Mouse (Mus musculus) midbrain, embryonic 13.5 days (tissue): ENCODE data around the gene Pcca. TPM values are rescaled to one million over a fixed set of nuclear protein-coding genes. Genes with fewer than 3 reads are reported as not detected.

Experiments used
- ATAC-seq: fragments of 200-750 bp; cut with Nextera tagmentation; 2 replicates; pipeline ENCODE4 v1.8.0; 2017; ENCODE audit warnings: mild to moderate bottlenecking, moderate TSS enrichment, moderate library complexity
- H3K27ac ChIP-seq: fragments of 300-500 bp; sonication (generic); 2 replicates; pipeline ENCODE4 v1.5.1; 2015; ENCODE audit warnings: inconsistent platforms, mild to moderate bottlenecking, moderate library complexity
- H3K27me3 ChIP-seq: fragments of 300-500 bp; sonication (generic); 2 replicates; pipeline ENCODE4 v1.6.1; 2015; ENCODE audit warnings: mild to moderate bottlenecking, inconsistent platforms
- H3K36me3 ChIP-seq: fragments of 300-500 bp; sonication (generic); 2 replicates; pipeline ENCODE4 v1.6.1; 2015; ENCODE audit warnings: mild to moderate bottlenecking, inconsistent platforms
- H3K4me1 ChIP-seq: fragments of 300-500 bp; sonication (generic); replicated peaks from 2 replicates; pipeline ENCODE4 v1.6.1; 2015; ENCODE audit warnings: inconsistent platforms
- H3K4me2 ChIP-seq: fragments of 300-500 bp; sonication (generic); replicated peaks from 2 replicates; pipeline ENCODE4 v1.6.1; 2015; ENCODE audit warnings: moderate library complexity, mild to moderate bottlenecking, inconsistent platforms
- H3K4me3 ChIP-seq: fragments of 300-500 bp; sonication (generic); replicated peaks from 2 replicates; pipeline ENCODE4 v1.5.1; 2015; ENCODE audit warnings: mild to moderate bottlenecking, inconsistent platforms
- H3K9ac ChIP-seq: fragments of 300-500 bp; sonication (generic); replicated peaks from 2 replicates; pipeline ENCODE4 v1.6.1; 2015; ENCODE audit warnings: mild to moderate bottlenecking, inconsistent platforms
- H3K9me3 ChIP-seq: fragments of 300-500 bp; sonication (generic); 2 replicates; pipeline ENCODE4 v1.6.1; 2016; ENCODE audit warnings: mild to moderate bottlenecking, inconsistent platforms
- WGBS: fragments of 180-500 bp; shearing (Covaris S2); methylation state at CpG from one replicate; pipeline ENCODE4 v1.1.7; 2015; 5-methylcytosine and 5-hydroxymethylcytosine counted together
- polyA plus RNA-seq: library from polyadenylated mRNA; unstranded; fragments of >200 nt; fragmentation: Nextera tagmentation; extraction: Ambion mirVana; gene quantifications from 2 replicates; pipeline ENCODE4 v1.2.1, GENCODE M21; 2015

Pcca gene
- polyA plus RNA-seq, 1 experiment from 2014 or later = 27.4 TPM

DNA sequence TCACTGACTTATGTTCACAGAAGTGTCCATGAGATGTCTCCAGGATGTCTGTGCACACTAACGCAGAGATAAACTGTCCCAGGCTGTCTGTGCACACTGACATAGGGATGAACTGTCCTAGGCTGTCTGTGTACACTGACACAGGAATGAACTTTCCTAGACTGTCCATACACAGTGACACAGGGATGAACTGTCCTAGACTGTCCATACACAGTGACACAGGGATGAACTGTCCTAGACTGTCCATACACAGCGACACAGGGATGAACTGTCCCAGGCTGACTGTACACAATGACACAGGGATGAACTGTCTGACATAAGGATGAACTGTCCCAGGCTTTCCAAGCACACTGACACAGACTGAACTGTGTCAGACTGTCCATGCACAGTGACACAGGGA is 291.3 kb downstream of the Pcca start:
- WGBS = 97% methylated on average over 2 of the region's 2 CpGs
- no peaks in the 10 kb centered on the region for H3K27me3 ChIP-seq
- H3K4me2 ChIP-seq = no peak overlapping the region
- ATAC-seq = no peak
- no peak overlapping the region for H3K27ac ChIP-seq
- H3K9me3 ChIP-seq = no peaks in the 10 kb centered on the region
- H3K36me3 ChIP-seq = no peaks in the 10 kb centered on the region
- no peak overlapping the region for H3K9ac ChIP-seq
- H3K4me3 ChIP-seq = no peak overlapping the region
- no peaks in the 10 kb centered on the region for H3K4me1 ChIP-seq

DNA sequence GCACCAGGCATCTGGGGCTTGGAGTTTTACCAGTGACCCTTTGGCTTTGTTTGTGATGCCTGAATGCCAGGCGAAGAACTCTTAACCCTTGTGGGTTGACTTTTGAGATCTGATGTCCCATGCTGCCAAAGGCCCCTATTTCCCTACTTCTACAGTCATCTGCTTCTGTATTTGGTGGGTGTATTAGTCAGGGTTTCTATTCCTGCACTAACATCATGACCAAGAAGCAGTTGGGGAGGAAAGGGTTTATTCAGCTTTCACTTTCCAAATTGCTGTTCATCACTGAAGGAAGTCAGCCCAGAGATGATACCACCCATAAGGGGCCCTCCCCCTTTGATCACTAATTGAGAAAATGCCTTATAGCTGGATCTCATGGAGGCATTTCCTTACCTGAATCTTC is 296.3 kb downstream of the Pcca start:
- no peak overlapping the region for H3K4me2 ChIP-seq
- no peaks in the 10 kb centered on the region for H3K9me3 ChIP-seq
- H3K9ac ChIP-seq = no peak overlapping the region
- no peaks in the 10 kb centered on the region for H3K27me3 ChIP-seq
- no peaks in the 10 kb centered on the region for H3K36me3 ChIP-seq
- H3K27ac ChIP-seq = no peak overlapping the region
- no peak overlapping the region for H3K4me3 ChIP-seq
- no peak for ATAC-seq
- WGBS = 87% methylated on average over 1 of the region's 1 CpGs
- no peaks in the 10 kb centered on the region for H3K4me1 ChIP-seq

DNA sequence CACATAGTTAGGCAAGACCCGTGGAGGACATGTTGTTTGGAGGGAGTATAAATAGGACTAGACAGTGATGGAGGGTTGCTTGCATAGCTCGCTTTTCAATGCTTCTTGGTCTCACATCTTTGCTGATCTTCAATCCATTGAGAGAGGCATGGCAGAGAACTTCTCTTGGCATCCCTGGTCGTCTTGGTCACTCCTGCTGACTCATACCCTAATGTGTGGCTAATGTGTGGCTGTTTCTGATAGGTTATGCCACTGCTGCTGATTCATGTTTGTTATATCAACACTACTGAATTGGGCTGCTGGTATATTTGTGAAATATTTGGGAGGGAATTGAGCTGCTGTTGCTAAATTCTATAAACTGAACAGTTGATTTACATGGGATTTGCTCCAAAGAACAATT is 299.5 kb downstream of the Pcca start:
- no peaks in the 10 kb centered on the region for H3K27me3 ChIP-seq
- H3K36me3 ChIP-seq = no peaks in the 10 kb centered on the region
- ATAC-seq = no peak
- no peak overlapping the region for H3K27ac ChIP-seq
- no peak overlapping the region for H3K4me2 ChIP-seq
- H3K9me3 ChIP-seq = no peaks in the 10 kb centered on the region
- 90% methylated on average over 3 of the region's 3 CpGs for WGBS
- no peak overlapping the region for H3K4me3 ChIP-seq
- H3K4me1 ChIP-seq = 0 out of 2 replicates have a peak, but pooled peaks cover 3% of the 10 kb centered on the region
- H3K9ac ChIP-seq = no peak overlapping the region

DNA sequence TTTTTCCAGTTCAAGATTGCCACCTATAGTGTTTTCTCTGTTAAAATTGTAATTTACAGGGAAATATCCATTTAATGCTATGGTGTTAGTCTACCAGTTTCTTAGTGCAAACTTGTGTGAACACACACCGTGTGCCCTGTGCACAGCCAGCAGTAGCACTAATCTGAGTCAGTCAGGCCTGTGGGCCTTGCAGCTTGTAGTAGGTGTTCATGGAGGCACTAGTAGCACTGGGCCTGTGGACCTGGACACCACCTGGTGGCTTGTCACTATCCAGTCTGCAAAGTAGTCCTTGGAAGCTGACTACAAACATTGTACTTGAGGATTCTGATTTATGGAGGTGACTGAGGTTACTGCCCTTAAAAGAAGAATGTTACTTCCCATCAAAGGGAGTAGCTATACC is 300.6 kb downstream of the Pcca start:
- H3K27me3 ChIP-seq = no peaks in the 10 kb centered on the region
- ATAC-seq = no peak
- H3K36me3 ChIP-seq = no peaks in the 10 kb centered on the region
- no peaks in the 10 kb centered on the region for H3K9me3 ChIP-seq
- 90% methylated on average over 1 of the region's 1 CpGs for WGBS
- H3K4me2 ChIP-seq = no peak overlapping the region
- H3K27ac ChIP-seq = no peak overlapping the region
- 0 out of 2 replicates have a peak, but pooled peaks cover 3% of the 10 kb centered on the region for H3K4me1 ChIP-seq
- H3K4me3 ChIP-seq = no peak overlapping the region
- no peak overlapping the region for H3K9ac ChIP-seq

DNA sequence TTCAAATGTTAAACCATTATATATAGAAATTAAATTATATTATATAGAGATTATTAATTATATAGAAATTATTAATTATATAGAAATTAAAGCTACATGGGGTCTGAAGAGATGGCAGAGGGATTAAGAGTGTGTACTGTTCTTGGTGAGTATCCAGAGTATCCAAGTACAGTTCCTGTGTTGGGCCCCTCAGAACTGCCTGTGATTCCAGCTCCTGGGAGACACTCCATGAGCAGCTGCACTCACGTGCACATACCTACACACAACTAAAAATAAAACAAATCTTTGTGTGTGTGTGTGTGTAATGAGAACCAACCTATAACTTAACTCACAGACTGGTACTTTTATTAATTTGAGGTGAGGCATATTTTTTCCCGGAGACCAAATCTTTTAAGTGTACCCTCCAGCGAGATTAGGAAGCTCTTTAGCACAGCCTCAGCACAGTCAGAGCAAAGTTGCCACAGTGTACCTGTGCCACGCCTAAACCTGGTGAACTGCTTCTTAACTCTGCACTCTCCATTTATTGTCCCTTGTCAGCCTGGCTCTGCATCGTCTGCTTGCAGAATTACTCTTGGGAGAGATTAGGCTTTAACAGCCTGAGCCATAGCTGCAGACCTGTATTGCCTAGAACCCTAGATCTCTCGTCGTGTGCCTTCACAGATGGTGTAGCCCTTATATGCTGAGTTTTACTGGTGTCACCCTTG is 301.5 kb downstream of the Pcca start:
- H3K4me2 ChIP-seq = no peak overlapping the region
- no peaks in the 10 kb centered on the region for H3K36me3 ChIP-seq
- H3K9ac ChIP-seq = no peak overlapping the region
- H3K4me1 ChIP-seq = 0 out of 2 replicates have a peak, but pooled peaks cover 3% of the 10 kb centered on the region
- no peak overlapping the region for H3K4me3 ChIP-seq
- no peak overlapping the region for H3K27ac ChIP-seq
- H3K9me3 ChIP-seq = no peaks in the 10 kb centered on the region
- ATAC-seq = no peak
- WGBS = 66% methylated on average over 7 of the region's 7 CpGs
- H3K27me3 ChIP-seq = no peaks in the 10 kb centered on the region

DNA sequence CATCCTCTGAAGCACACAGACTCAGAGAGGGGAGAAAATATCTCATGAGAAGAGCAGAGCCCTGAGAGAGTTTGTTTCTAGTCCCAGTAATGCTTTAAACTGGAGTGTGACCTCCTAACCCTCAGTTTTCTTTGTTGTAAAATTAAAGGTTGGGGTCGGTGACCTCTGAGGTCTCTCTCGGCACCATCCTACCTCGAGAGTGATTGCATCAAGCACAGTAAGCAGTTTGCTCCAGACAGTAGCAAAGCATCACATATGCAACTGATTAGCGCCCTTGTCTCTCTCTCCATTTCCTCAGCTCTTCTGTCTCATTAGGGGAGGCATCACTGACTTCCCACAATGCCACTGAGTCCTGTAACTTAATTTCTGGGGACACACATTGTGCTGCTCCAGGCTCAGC is 302.1 kb downstream of the Pcca start:
- H3K27ac ChIP-seq = no peak overlapping the region
- no peaks in the 10 kb centered on the region for H3K9me3 ChIP-seq
- no peak overlapping the region for H3K4me2 ChIP-seq
- H3K4me1 ChIP-seq = 0 out of 2 replicates have a peak, but pooled peaks cover 3% of the 10 kb centered on the region
- WGBS = 27% methylated on average over 4 of the region's 4 CpGs
- H3K36me3 ChIP-seq = no peaks in the 10 kb centered on the region
- H3K9ac ChIP-seq = no peak overlapping the region
- ATAC-seq = no peak
- no peak overlapping the region for H3K4me3 ChIP-seq
- H3K27me3 ChIP-seq = no peaks in the 10 kb centered on the region

DNA sequence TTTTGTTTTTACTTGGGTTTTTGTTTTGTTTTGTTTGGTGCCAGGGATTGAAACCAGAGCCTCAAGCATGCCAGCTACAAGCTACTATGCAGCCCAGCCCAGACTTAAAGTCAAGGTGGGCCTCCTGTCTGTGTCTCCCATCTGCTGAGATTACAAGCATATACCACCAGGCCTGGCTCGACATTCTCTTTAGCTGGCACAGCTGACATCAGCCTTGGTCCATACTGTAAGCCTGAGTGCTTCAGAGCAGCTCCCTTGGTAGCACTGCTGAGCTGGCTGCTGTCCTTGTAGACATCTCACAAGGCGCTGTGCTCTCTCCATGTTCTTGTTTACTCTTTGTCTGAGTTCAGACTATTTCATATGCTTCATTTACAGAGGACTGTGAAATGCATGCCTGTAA is 302.9 kb downstream of the Pcca start:
- H3K27ac ChIP-seq = no peak overlapping the region
- no peak for ATAC-seq
- no peaks in the 10 kb centered on the region for H3K9me3 ChIP-seq
- 0 out of 2 replicates have a peak, but pooled peaks cover 3% of the 10 kb centered on the region for H3K4me1 ChIP-seq
- no peak overlapping the region for H3K4me2 ChIP-seq
- no peaks in the 10 kb centered on the region for H3K36me3 ChIP-seq
- 68% methylated on average over 2 of the region's 2 CpGs for WGBS
- no peak overlapping the region for H3K9ac ChIP-seq
- H3K27me3 ChIP-seq = no peaks in the 10 kb centered on the region
- no peak overlapping the region for H3K4me3 ChIP-seq

DNA sequence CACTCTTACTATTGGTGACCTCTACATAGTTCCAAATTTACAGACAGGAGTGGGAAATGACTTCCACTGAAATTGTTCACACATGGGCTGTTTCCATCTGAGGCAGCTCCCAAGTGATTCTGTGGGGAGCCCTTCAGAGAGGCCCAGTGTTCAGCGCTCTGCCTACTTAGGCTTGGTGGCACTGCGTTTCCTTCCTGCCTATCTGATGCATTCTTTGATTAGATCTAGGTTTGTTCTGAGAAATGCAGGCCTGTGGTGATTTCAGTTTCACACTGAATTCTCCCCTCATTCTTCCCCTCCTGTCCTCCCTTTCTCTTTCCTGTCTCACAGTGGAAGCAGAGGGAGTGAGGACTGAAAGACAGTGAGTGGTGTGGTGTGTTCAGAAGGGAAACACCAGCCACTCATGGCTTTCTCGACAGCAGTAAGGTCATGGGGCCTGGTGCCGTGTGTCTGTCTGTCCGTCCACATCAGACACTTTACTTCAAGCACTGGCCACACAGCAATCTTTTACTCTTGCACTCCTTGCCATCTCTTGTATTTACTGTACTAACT is 318.5 kb downstream of the Pcca start:
- WGBS = 92% methylated on average over 5 of the region's 5 CpGs

DNA sequence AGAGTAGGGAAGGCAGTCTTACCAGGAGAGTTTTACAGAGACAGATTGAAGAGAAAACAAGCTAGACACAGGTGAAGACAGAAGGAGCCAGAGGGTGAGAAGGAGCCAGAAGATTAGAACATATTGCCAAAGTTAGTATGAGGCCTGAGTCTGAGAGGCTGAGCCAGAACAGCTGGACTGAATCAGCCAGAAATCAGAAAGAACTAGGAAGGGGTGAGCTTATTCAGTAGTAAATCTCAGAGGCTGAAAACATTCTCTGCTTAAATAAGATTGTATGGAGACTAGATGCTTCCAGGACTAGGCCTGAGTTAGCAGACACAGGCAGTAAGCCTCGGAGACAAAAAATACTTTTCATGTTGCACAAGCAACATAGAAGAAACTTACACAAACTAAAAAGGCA is 325.7 kb downstream of the Pcca start:
- H3K4me1 ChIP-seq = no peaks in the 10 kb centered on the region
- H3K9ac ChIP-seq = no peak overlapping the region
- H3K27me3 ChIP-seq = no peaks in the 10 kb centered on the region
- no peaks in the 10 kb centered on the region for H3K36me3 ChIP-seq
- no peak for ATAC-seq
- H3K4me2 ChIP-seq = no peak overlapping the region
- no peak overlapping the region for H3K27ac ChIP-seq
- H3K9me3 ChIP-seq = no peaks in the 10 kb centered on the region; the same call in 1 of the 2 replicates
- WGBS = 95% methylated on average over 1 of the region's 1 CpGs
- H3K4me3 ChIP-seq = no peak overlapping the region

More for the DNA sequence above, 318.5 kb downstream of the Pcca start:
- no peaks in the 10 kb centered on the region for H3K9me3 ChIP-seq
- H3K4me3 ChIP-seq = no peak overlapping the region
- H3K27me3 ChIP-seq = no peaks in the 10 kb centered on the region
- no peak overlapping the region for H3K9ac ChIP-seq
- ATAC-seq = no peak
- H3K4me1 ChIP-seq = no peaks in the 10 kb centered on the region
- H3K4me2 ChIP-seq = no peak overlapping the region
- H3K36me3 ChIP-seq = no peaks in the 10 kb centered on the region
- H3K27ac ChIP-seq = no peak overlapping the region

DNA sequence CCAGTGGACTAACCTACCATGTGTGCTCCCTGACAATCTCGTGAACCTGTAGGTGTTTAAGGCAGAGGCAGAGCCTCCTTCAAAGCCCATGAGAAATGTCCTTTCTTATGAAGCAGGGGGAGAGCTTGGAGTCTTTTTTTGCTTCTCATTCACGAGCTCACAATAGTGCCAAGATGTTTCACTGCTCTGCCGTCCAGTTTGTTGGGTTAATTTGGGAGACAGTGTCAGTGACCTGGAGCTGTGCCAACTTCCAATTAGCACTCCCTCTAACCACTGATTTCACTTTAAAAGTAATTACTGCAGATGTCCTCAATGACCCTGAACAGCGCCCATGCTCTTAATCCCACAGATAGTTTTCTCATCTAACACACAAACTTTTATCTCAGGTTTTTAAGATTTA is 328.5 kb downstream of the Pcca start:
- no peak for ATAC-seq
- 54% methylated on average over 4 of the region's 4 CpGs for WGBS

DNA sequence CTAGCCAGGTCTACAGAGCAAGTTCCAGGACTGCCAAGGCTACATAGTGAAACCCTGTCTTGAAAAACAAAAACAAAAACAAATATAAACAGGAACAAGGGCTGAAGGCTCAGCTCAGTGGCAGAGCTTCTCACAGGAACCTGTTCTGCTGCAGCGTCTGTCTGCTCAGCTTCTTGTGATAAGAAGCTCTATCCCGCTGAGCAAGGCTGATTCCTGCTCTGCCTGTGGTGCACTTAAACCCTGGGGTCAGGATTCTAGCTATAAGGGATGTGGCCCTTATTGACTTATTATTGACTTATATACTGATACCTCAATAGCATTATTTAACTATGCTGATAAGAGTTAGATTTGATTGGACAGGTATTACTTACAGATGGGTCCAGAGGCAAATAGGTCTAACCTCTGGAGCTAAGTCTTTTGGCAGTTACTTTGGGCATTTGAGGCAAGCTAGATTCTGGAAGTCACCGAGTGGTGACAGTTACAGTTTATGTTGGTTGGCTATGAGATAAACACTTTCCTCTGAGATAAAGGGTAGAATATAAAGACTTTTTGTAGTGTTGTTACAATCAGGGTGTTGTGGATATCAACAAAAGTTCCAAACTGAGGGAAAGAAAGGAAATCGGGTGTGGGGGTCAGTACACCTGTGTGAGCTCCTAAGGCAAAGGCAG is 331.5 kb downstream of the Pcca start:
- no peaks in the 10 kb centered on the region for H3K36me3 ChIP-seq
- no peak overlapping the region for H3K27ac ChIP-seq
- no peak overlapping the region for H3K4me2 ChIP-seq
- no peak for ATAC-seq
- H3K9ac ChIP-seq = no peak overlapping the region
- H3K4me1 ChIP-seq = 0 out of 2 replicates have a peak, but pooled peaks cover 3% of the 10 kb centered on the region
- H3K4me3 ChIP-seq = no peak overlapping the region
- no peaks in the 10 kb centered on the region for H3K9me3 ChIP-seq
- peaks cover 5% of the 10 kb centered on the region for H3K27me3 ChIP-seq
- WGBS = 83% methylated on average over 4 of the region's 4 CpGs

More for the DNA sequence above, 328.5 kb downstream of the Pcca start:
- H3K4me2 ChIP-seq = no peak overlapping the region
- no peak overlapping the region for H3K9ac ChIP-seq
- no peaks in the 10 kb centered on the region for H3K4me1 ChIP-seq
- no peak overlapping the region for H3K27ac ChIP-seq
- H3K4me3 ChIP-seq = no peak overlapping the region
- no peaks in the 10 kb centered on the region for H3K27me3 ChIP-seq
- no peaks in the 10 kb centered on the region; the same call in 1 of the 2 replicates for H3K9me3 ChIP-seq
- no peaks in the 10 kb centered on the region for H3K36me3 ChIP-seq

DNA sequence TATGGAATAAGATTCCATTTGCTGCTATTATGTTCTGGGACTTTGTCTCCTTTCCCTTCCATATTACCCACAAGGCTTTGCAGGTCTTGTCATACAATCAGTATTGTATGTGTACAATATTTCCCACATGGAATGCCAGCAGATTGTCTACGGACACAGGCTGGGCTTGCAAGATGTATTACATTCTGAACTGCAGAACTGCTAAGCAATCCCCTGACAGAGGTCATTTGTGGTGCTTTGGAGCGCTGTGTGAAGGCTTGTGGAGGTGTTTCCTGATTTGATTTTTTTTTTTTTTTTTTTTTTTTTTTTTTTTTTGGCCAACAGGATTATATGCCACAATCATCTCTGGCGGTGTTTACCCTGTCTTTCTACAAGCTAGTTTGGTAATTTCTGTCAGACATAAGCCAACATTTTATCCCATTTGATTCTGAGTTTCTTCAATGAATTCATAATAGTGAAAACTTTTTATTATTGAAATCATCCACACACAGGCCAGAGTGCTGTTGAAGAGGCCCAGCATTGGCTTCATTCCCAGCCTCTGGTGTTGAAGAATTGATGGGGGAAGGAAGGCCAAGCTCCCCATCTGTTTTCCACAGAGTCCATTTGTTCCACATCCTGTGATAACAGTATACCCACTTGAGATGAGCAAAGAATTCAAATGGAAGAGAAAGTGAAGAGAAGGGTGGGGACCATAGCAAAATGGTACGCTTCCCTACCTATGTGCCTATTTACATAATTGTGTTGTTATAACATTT is 333.6 kb downstream of the Pcca start:
- Histone ChIP-seq H3K4me2 (no peak overlapping the region), H3K36me3 (no peaks in the 10 kb centered on the region), H3K4me1 (peaks cover 14% of the 10 kb centered on the region), H3K9ac (no peak overlapping the region), H3K9me3 (no peaks in the 10 kb centered on the region), H3K27ac (no peak overlapping the region), H3K27me3 (peaks cover 10% of the 10 kb centered on the region), H3K4me3 (no peak overlapping the region)
- no peak for ATAC-seq
- 84% methylated on average over 4 of the region's 4 CpGs for WGBS
